Mouse (Mus musculus): ENCODE measurements around the gene Chrm2. TPM values are rescaled to one million over a fixed set of nuclear protein-coding genes. Genes with fewer than 3 reads are reported as not detected.

Gene Chrm2
- polyA plus RNA-seq, 1 experiment from 2014 or later = 0.04 TPM

DNA sequence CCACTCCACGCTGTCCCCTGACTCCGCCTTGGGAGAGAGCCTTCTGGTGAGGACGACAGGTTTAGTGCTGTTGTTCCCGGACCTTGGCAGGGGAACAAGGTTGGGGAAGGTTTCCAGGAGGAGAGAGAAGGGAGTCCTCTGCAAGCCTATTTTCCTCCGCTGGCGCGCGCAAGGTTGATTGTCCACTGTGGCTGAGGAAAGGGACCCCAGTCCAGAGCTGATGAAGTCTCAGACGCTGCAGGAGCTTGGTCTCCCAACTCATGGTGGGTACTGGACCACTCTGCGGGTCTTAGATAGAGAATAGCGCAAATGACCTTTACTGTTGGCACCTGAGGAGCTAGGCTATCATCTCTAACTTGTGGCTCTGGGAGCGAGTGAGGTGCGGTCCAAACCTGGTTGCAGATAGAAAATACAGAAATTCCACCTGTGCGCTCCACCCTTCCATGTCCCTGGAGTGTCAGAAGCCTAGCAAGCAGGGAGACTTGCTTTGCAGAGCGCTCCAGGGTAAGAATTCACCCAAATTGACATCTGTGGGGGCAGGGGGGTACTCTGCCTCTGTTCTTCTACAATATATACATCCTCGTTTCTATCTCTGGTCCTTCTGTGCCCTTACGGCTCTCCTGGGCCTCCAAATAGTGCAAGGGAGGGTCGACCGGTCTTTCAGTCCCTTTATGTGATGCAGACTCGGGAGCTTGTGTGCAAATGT lies 1.5 kb downstream of the Chrm2 start:
- no peak overlapping the region for H3K27ac ChIP-seq
- 28% methylated on average over 20 of the region's 20 CpGs for WGBS
- peak overlapping the region; percentile 44 for H3K4me3 ChIP-seq (replicated peaks; ENCODE audit: low read depth, low read length)
- H3K9ac ChIP-seq (ENCODE audit: low read depth, low read length) = no peak overlapping the region
- peak overlapping the region; percentile 84 for H3K4me2 ChIP-seq (ENCODE audit: low read length)
- H3K36me3 ChIP-seq (ENCODE audit: insufficient read depth, low read length) = no peaks in the 10 kb centered on the region
- no peak for TF ChIP-seq CTCF (IDR thresholded peaks at IDR 0.05; ENCODE audit: low read depth)
- peaks cover 31% of the 10 kb centered on the region for H3K27me3 ChIP-seq (ENCODE audit: insufficient read depth, low read length)
- ATAC-seq (replicated peaks; ENCODE audit: low FRiP score, low read depth) (0 out of 2 replicates have a peak, but pooled peaks have one; percentile 33), DNase-seq (ENCODE audit: low spot score) (no peak)
- H3K4me1 ChIP-seq (replicated peaks; ENCODE audit: insufficient read depth, low read length) = peaks cover 9% of the 10 kb centered on the region; the same call in 1 of the 2 replicates
- H3K9me3 ChIP-seq (replicated peaks; ENCODE audit: low read length) = no peaks in the 10 kb centered on the region

DNA sequence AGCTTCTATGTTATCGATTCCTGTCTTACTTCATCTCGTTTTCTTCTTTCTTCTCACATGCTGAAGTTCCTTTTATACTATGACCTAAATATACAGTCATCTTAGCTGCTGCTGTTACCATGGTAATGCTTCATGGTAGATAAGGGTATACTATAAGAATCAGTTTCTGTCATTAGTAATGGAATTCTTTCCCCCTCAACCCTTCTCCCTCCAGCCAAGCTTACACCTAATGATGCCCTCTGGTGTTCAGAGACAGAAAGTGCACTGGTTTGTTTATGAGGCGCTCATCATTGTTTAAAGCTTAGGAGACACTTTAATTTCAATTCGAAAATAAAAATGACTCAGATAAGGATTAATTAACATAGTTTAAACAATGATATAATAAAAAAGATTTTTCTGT lies 5.8 kb downstream of the Chrm2 start:
- Histone ChIP-seq H3K27ac (no peak overlapping the region), H3K4me1 (replicated peaks; ENCODE audit: insufficient read depth, low read length) (peaks cover 4% of the 10 kb centered on the region; the same call in 1 of the 2 replicates), H3K9ac (ENCODE audit: low read depth, low read length) (no peak overlapping the region), H3K4me3 (replicated peaks; ENCODE audit: low read depth, low read length) (no peak overlapping the region), H3K27me3 (ENCODE audit: insufficient read depth, low read length) (peaks cover 20% of the 10 kb centered on the region), H3K36me3 (ENCODE audit: insufficient read depth, low read length) (no peaks in the 10 kb centered on the region), H3K9me3 (replicated peaks; ENCODE audit: low read length) (no peaks in the 10 kb centered on the region), H3K4me2 (ENCODE audit: low read length) (no peak overlapping the region)
- TF ChIP-seq CTCF (IDR thresholded peaks at IDR 0.05; ENCODE audit: low read depth) = peak; percentile 67
- 61% methylated on average over 4 of the region's 4 CpGs for WGBS
- ATAC-seq (replicated peaks; ENCODE audit: low FRiP score, low read depth) (no peak), DNase-seq (ENCODE audit: low spot score) (peak; percentile 57)

DNA sequence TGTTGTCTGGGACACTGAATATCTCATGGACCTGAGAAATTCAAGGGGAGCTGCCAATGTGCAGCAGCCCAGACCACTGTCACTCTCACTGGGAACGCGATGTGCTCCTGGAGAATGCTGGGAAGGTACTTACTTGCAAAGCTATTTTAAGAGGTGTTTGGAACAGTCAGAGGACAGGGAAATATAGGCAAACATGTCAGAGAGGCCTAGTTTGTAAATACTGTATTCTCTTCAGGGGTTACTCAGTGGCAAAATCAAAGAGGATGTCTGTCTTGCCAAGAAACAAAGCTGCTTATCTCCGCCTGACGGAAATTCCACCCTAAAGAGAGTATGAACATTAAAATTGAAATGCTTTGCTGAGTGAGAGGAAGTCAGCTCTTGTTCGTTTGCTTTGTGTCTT lies 17.3 kb downstream of the Chrm2 start:
- no peaks in the 10 kb centered on the region for H3K9me3 ChIP-seq (replicated peaks; ENCODE audit: low read length)
- no peak overlapping the region for H3K4me3 ChIP-seq (replicated peaks; ENCODE audit: low read depth, low read length)
- no peak overlapping the region for H3K27ac ChIP-seq
- no peak overlapping the region for H3K4me2 ChIP-seq (ENCODE audit: low read length)
- 62% methylated on average over 5 of the region's 5 CpGs for WGBS
- ATAC-seq (replicated peaks; ENCODE audit: low FRiP score, low read depth) (no peak), DNase-seq (ENCODE audit: low spot score) (peak; percentile 36)
- no peaks in the 10 kb centered on the region for H3K27me3 ChIP-seq (ENCODE audit: insufficient read depth, low read length)
- H3K4me1 ChIP-seq (replicated peaks; ENCODE audit: insufficient read depth, low read length) = no peaks in the 10 kb centered on the region
- H3K9ac ChIP-seq (ENCODE audit: low read depth, low read length) = no peak overlapping the region
- no peak for TF ChIP-seq CTCF (IDR thresholded peaks at IDR 0.05; ENCODE audit: low read depth)
- no peaks in the 10 kb centered on the region for H3K36me3 ChIP-seq (ENCODE audit: insufficient read depth, low read length)

GRCm38 (mm10) chr6:36409016-36409415 lies 21.1 kb downstream of the Chrm2 start:
- no peak overlapping the region for H3K4me3 ChIP-seq (replicated peaks; ENCODE audit: low read depth, low read length)
- no peaks in the 10 kb centered on the region for H3K36me3 ChIP-seq (ENCODE audit: insufficient read depth, low read length)
- no peak for TF ChIP-seq CTCF (IDR thresholded peaks at IDR 0.05; ENCODE audit: low read depth)
- no peaks in the 10 kb centered on the region for H3K27me3 ChIP-seq (ENCODE audit: insufficient read depth, low read length)
- no peak overlapping the region for H3K27ac ChIP-seq
- H3K9me3 ChIP-seq (replicated peaks; ENCODE audit: low read length) = no peaks in the 10 kb centered on the region
- no peaks in the 10 kb centered on the region for H3K4me1 ChIP-seq (replicated peaks; ENCODE audit: insufficient read depth, low read length)
- DNase-seq (ENCODE audit: low spot score) = no peak
- ATAC-seq (replicated peaks; ENCODE audit: low FRiP score, low read depth) = no peak
- H3K4me2 ChIP-seq (ENCODE audit: low read length) = no peak overlapping the region
- H3K9ac ChIP-seq (ENCODE audit: low read depth, low read length) = no peak overlapping the region

GRCm38 (mm10) chr6:36410057-36410456 lies 22.2 kb downstream of the Chrm2 start:
- Histone ChIP-seq H3K9ac (ENCODE audit: low read depth, low read length) (no peak overlapping the region), H3K27me3 (ENCODE audit: insufficient read depth, low read length) (no peaks in the 10 kb centered on the region), H3K36me3 (ENCODE audit: insufficient read depth, low read length) (no peaks in the 10 kb centered on the region), H3K4me1 (replicated peaks; ENCODE audit: insufficient read depth, low read length) (no peaks in the 10 kb centered on the region), H3K4me3 (replicated peaks; ENCODE audit: low read depth, low read length) (no peak overlapping the region), H3K4me2 (ENCODE audit: low read length) (no peak overlapping the region), H3K9me3 (replicated peaks; ENCODE audit: low read length) (no peaks in the 10 kb centered on the region), H3K27ac (no peak overlapping the region)
- DNase-seq (ENCODE audit: low spot score) (no peak), ATAC-seq (replicated peaks; ENCODE audit: low FRiP score, low read depth) (no peak)
- WGBS = 75% methylated on average over 2 of the region's 2 CpGs
- no peak for TF ChIP-seq CTCF (IDR thresholded peaks at IDR 0.05; ENCODE audit: low read depth)

DNA sequence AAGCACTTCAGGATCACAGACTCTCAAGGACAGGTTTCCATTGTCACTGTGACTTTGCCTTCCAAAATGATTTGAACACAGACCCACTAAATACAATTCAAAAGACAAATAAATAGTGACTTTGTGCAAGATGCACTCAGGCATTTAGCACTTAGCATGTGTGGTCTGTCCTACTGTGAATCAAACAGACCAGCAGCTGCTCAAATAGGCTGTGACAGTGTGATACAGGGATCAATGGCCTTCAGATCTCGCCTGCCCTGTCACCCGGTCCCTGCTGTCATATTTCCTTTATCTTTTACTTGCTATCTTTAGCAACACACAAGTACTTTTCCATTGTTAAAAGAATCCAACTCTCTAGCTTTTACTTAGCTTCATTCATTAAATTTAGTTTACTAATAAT lies 31.8 kb downstream of the Chrm2 start:
- Histone ChIP-seq H3K4me3 (replicated peaks; ENCODE audit: low read depth, low read length) (no peak overlapping the region), H3K4me2 (ENCODE audit: low read length) (no peak overlapping the region), H3K4me1 (replicated peaks; ENCODE audit: insufficient read depth, low read length) (no peaks in the 10 kb centered on the region), H3K9ac (ENCODE audit: low read depth, low read length) (no peak overlapping the region), H3K9me3 (replicated peaks; ENCODE audit: low read length) (no peaks in the 10 kb centered on the region), H3K27me3 (ENCODE audit: insufficient read depth, low read length) (no peaks in the 10 kb centered on the region), H3K36me3 (ENCODE audit: insufficient read depth, low read length) (no peaks in the 10 kb centered on the region), H3K27ac (no peak overlapping the region)
- no peak for TF ChIP-seq CTCF (IDR thresholded peaks at IDR 0.05; ENCODE audit: low read depth)
- 56% methylated on average over 2 of the region's 2 CpGs for WGBS
- no peak for DNase-seq (ENCODE audit: low spot score)
- ATAC-seq (replicated peaks; ENCODE audit: low FRiP score, low read depth) = no peak

DNA sequence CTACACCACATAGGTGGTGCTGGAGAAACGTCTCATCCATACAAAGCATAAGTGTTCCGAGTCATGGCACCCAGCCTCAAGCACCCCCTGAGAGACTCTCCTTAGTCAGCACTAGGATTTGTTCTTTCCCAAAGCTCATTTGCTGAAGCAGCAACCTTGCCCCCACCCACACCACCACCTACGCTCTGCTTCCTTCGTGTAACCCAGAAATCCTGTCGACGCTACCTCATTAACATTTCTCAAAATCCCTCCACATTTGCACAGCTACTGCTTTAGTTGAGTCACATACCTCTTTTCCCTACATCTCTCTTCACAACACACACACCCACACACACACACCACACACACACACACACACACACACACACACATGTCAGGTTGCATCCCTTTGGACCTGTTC lies 50.1 kb downstream of the Chrm2 start:
- Histone ChIP-seq H3K9ac (ENCODE audit: low read depth, low read length) (no peak overlapping the region), H3K4me1 (replicated peaks; ENCODE audit: insufficient read depth, low read length) (no peaks in the 10 kb centered on the region), H3K36me3 (ENCODE audit: insufficient read depth, low read length) (no peaks in the 10 kb centered on the region), H3K27ac (no peak overlapping the region), H3K4me3 (replicated peaks; ENCODE audit: low read depth, low read length) (no peak overlapping the region), H3K4me2 (ENCODE audit: low read length) (no peak overlapping the region), H3K27me3 (ENCODE audit: insufficient read depth, low read length) (no peaks in the 10 kb centered on the region), H3K9me3 (replicated peaks; ENCODE audit: low read length) (no peaks in the 10 kb centered on the region)
- no peak for ATAC-seq (replicated peaks; ENCODE audit: low FRiP score, low read depth)
- TF ChIP-seq CTCF (IDR thresholded peaks at IDR 0.05; ENCODE audit: low read depth) = no peak
- DNase-seq (ENCODE audit: low spot score) = no peak
- WGBS = 91% methylated on average over 6 of the region's 6 CpGs
